Mouse (Mus musculus) liver, embryonic 11.5 days (tissue): ENCODE results near the gene Cd6. TPM values are rescaled to one million over a fixed set of nuclear protein-coding genes. Genes with fewer than 3 reads are reported as not detected.

Experiments used
- ATAC-seq: fragments of 200-750 bp; cut with Nextera tagmentation; replicated peaks from 2 replicates; pipeline ENCODE4 v1.8.0; 2017; ENCODE audit warnings: moderate number of reproducible peaks, mild to moderate bottlenecking, moderate TSS enrichment, moderate library complexity; ENCODE audit not compliant: low FRiP score
- DNase-seq: peaks from one replicate; pipeline ENCODE4 v3.0.0-alpha.2; 2017; ENCODE audit warnings: low spot score
- H3K27ac ChIP-seq: fragments of 300-500 bp; sonication (generic); 2 replicates; pipeline ENCODE4 v1.5.1; 2014; ENCODE audit warnings: mild to moderate bottlenecking, low read depth, low read length, control low read depth
- H3K27me3 ChIP-seq: fragments of 300-500 bp; sonication (generic); replicated peaks from 2 replicates; pipeline ENCODE4 v1.6.1; 2014; ENCODE audit warnings: low read length, mixed read lengths; ENCODE audit not compliant: control insufficient read depth, insufficient read depth
- H3K36me3 ChIP-seq: fragments of 300-500 bp; sonication (generic); 2 replicates; pipeline ENCODE4 v1.6.1; 2014; ENCODE audit warnings: mild to moderate bottlenecking, low read length, moderate library complexity, mixed read lengths; ENCODE audit not compliant: control insufficient read depth, insufficient read depth
- H3K4me1 ChIP-seq: fragments of 300-500 bp; sonication (generic); replicated peaks from 2 replicates; pipeline ENCODE4 v1.6.1; 2014; ENCODE audit warnings: low read length, mixed read lengths; ENCODE audit not compliant: control insufficient read depth, insufficient read depth
- H3K4me2 ChIP-seq: fragments of 300-500 bp; sonication (generic); 2 replicates; pipeline ENCODE4 v1.6.1; 2014; ENCODE audit warnings: mild to moderate bottlenecking, control low read depth, moderate library complexity
- H3K4me3 ChIP-seq: fragments of 300-500 bp; sonication (generic); 2 replicates; pipeline ENCODE4 v1.5.1; 2014; ENCODE audit warnings: low read depth, low read length, control low read depth
- H3K9ac ChIP-seq: fragments of 300-500 bp; sonication (generic); 2 replicates; pipeline ENCODE4 v1.6.1; 2014; ENCODE audit warnings: low read depth, low read length, control low read depth
- H3K9me3 ChIP-seq: fragments of 300-500 bp; sonication (generic); 2 replicates; pipeline ENCODE4 v1.6.1; 2016; ENCODE audit warnings: low read length, inconsistent platforms, mixed read lengths; ENCODE audit not compliant: control insufficient read depth
- WGBS: fragments of 180-500 bp; shearing (Covaris S2); extraction: QIAGEN DNeasy Blood & Tissue Kit; methylation state at CpG from one replicate; pipeline ENCODE4 v1.1.7; 2014; 5-methylcytosine and 5-hydroxymethylcytosine counted together
- polyA plus RNA-seq: library from polyadenylated mRNA; unstranded; fragments of >200 nt; fragmentation: Nextera tagmentation; extraction: Ambion mirVana; gene quantifications from 2 replicates; pipeline ENCODE4 v1.2.1, GENCODE M21; 2014

Gene Cd6
- polyA plus RNA-seq, 1 experiment from 2014 or later: not detected

GRCm38 (mm10) chr19:10867946-10868622 lies 38.2 kb upstream of the Cd6 start:
- DNase-seq: no peak
- peak overlapping the region; percentile 62 for H3K4me2 ChIP-seq
- H3K4me1 ChIP-seq: 0 out of 2 replicates have a peak, but pooled peaks cover 3% of the 10 kb centered on the region
- H3K9ac ChIP-seq: no peak overlapping the region
- WGBS: 43% methylated on average over 5 of the region's 5 CpGs
- no peaks in the 10 kb centered on the region for H3K9me3 ChIP-seq
- ATAC-seq: no peak
- H3K27me3 ChIP-seq: peaks cover 28% of the 10 kb centered on the region
- H3K4me3 ChIP-seq: peak overlapping the region; percentile 55
- no peak overlapping the region for H3K27ac ChIP-seq
- H3K36me3 ChIP-seq: peaks cover 15% of the 10 kb centered on the region

- H3K9ac ChIP-seq: no peak overlapping the region
- peaks cover 12% of the 10 kb centered on the region for H3K36me3 ChIP-seq
- no peak overlapping the region for H3K4me2 ChIP-seq
- H3K27ac ChIP-seq: no peak overlapping the region
- peaks cover 28% of the 10 kb centered on the region for H3K27me3 ChIP-seq
- 87% methylated on average over 13 of the region's 13 CpGs for WGBS
- no peak for DNase-seq
- no peak overlapping the region for H3K4me3 ChIP-seq
- H3K4me1 ChIP-seq: 0 out of 2 replicates have a peak, but pooled peaks cover 3% of the 10 kb centered on the region
- no peak for ATAC-seq
- H3K9me3 ChIP-seq: no peaks in the 10 kb centered on the region
Measured at GRCm38 (mm10) chr19:10866351-10866750, 36.5 kb upstream of the Cd6 start.

- H3K9ac ChIP-seq: no peak overlapping the region
Measured at GRCm38 (mm10) chr19:10860072-10860497, 30.2 kb upstream of the Cd6 start.

GRCm38 (mm10) chr19:10856520-10856919 lies 26.7 kb upstream of the Cd6 start:
- DNase-seq: no peak
- no peak for ATAC-seq
- 56% methylated on average over 2 of the region's 2 CpGs for WGBS

More at GRCm38 (mm10) chr19:10860072-10860497, 30.2 kb upstream of the Cd6 start:
- no peak for ATAC-seq
- no peak overlapping the region for H3K4me3 ChIP-seq
- no peaks in the 10 kb centered on the region for H3K27me3 ChIP-seq
- peaks cover 15% of the 10 kb centered on the region for H3K36me3 ChIP-seq
- no peaks in the 10 kb centered on the region for H3K4me1 ChIP-seq
- no peak overlapping the region for H3K4me2 ChIP-seq
- no peak for DNase-seq
- H3K9me3 ChIP-seq: no peaks in the 10 kb centered on the region
- H3K27ac ChIP-seq: no peak overlapping the region
- WGBS: 40% methylated on average over 22 of the region's 22 CpGs

GRCm38 (mm10) chr19:10855422-10855821 lies 25.6 kb upstream of the Cd6 start:
- 78% methylated on average over 3 of the region's 3 CpGs for WGBS
- peaks cover 8% of the 10 kb centered on the region for H3K36me3 ChIP-seq
- H3K27me3 ChIP-seq: 0 out of 2 replicates have a peak, but pooled peaks cover 2% of the 10 kb centered on the region
- no peak overlapping the region for H3K4me3 ChIP-seq
- DNase-seq (no peak), ATAC-seq (no peak)
- no peaks in the 10 kb centered on the region for H3K4me1 ChIP-seq
- H3K4me2 ChIP-seq: no peak overlapping the region
- H3K9me3 ChIP-seq: no peaks in the 10 kb centered on the region
- H3K9ac ChIP-seq: no peak overlapping the region
- H3K27ac ChIP-seq: no peak overlapping the region

More at GRCm38 (mm10) chr19:10856520-10856919, 26.7 kb upstream of the Cd6 start:
- Histone ChIP-seq H3K27ac (no peak overlapping the region), H3K4me1 (no peaks in the 10 kb centered on the region), H3K9ac (no peak overlapping the region), H3K9me3 (no peaks in the 10 kb centered on the region), H3K4me2 (no peak overlapping the region), H3K4me3 (no peak overlapping the region), H3K27me3 (0 out of 2 replicates have a peak, but pooled peaks cover 2% of the 10 kb centered on the region), H3K36me3 (peaks cover 12% of the 10 kb centered on the region)

- 62% methylated on average over 3 of the region's 3 CpGs for WGBS
- no peaks in the 10 kb centered on the region for H3K9me3 ChIP-seq
- peaks cover 13% of the 10 kb centered on the region for H3K27me3 ChIP-seq
- H3K4me1 ChIP-seq: no peaks in the 10 kb centered on the region
- no peak overlapping the region for H3K9ac ChIP-seq
- no peak overlapping the region for H3K4me2 ChIP-seq
- no peak overlapping the region for H3K4me3 ChIP-seq
- no peak for ATAC-seq
- no peaks in the 10 kb centered on the region for H3K36me3 ChIP-seq
- DNase-seq: no peak
- H3K27ac ChIP-seq: no peak overlapping the region
Measured at GRCm38 (mm10) chr19:10847311-10848087, 17.6 kb upstream of the Cd6 start.

GRCm38 (mm10) chr19:10846150-10846549 lies 16.3 kb upstream of the Cd6 start:
- Histone ChIP-seq H3K36me3 (no peaks in the 10 kb centered on the region), H3K27ac (no peak overlapping the region), H3K9me3 (no peaks in the 10 kb centered on the region), H3K4me1 (peaks cover 5% of the 10 kb centered on the region; the same call in 1 of the 2 replicates), H3K4me3 (no peak overlapping the region), H3K4me2 (no peak overlapping the region), H3K27me3 (peaks cover 13% of the 10 kb centered on the region), H3K9ac (no peak overlapping the region)
- ATAC-seq (no peak), DNase-seq (no peak)
- WGBS: 75% methylated on average over 7 of the region's 7 CpGs

GRCm38 (mm10) chr19:10845454-10845853 lies 15.6 kb upstream of the Cd6 start:
- Histone ChIP-seq H3K9me3 (no peaks in the 10 kb centered on the region), H3K4me2 (no peak overlapping the region), H3K4me3 (no peak overlapping the region), H3K27me3 (peaks cover 13% of the 10 kb centered on the region), H3K9ac (no peak overlapping the region), H3K36me3 (no peaks in the 10 kb centered on the region), H3K4me1 (peaks cover 5% of the 10 kb centered on the region; the same call in 1 of the 2 replicates), H3K27ac (no peak overlapping the region)
- DNase-seq: no peak
- no peak for ATAC-seq
- WGBS: 75% methylated on average over 3 of the region's 3 CpGs
